ENCODE assay signal across 10 mouse cellular contexts in the genomic region with DNA sequence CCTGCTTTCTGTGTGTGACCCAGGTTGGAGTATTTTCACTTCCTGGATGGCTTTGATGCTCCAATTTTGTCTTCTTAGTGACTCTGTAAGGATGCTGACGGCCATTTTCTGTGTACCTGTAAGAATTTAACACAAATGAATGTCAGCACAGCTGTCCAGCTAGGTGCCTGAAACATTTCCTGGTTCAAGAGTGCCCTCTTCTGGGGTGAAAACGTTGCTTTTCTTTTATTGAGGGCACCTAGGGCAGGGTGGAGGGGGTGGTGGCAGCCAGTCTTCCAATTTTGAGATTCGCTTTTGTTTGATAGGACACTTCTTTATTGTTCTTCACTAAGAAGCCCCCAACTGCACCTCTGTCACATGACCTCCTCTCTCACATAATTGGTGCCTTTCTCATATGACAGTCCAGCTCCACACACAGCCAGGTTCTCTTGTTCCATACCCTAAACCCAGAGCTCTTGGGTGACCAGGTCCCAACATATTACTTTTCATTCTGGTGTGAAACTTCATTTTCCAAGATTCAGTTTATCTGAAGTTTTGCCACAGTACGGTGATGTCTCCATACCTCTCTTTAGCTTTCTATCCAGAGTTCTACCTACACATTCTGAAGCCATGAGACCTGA.
A peak's percentile ranks its signal among the peaks of the same experiment; 100 is the strongest.
DNase-seq lines count a peak whose midpoint lies in the region; ATAC-seq and TF ChIP-seq lines count a peak whose summit lies in the region.
"Had no signal": no experiment of that assay in that cellular context is flagged by ENCODE, and none has a peak within 500 bp of the region (broad histone marks: within the 10 kb centered on the region; RNA-seq: fewer than 3 reads in every experiment).

No protein-coding gene starts in this region.

- H3K27me3 ChIP-seq in heart, adult 2 months (ENCODE audit: control insufficient read depth, insufficient read depth, low read length): no peaks in the 10 kb centered on the region
- no peaks in the 10 kb centered on the region for H3K27me3 ChIP-seq in heart, embryonic 12.5 days (replicated peaks)
- no peaks in the 10 kb centered on the region for H3K27me3 ChIP-seq in embryonic facial prominence, embryonic 14.5 days (replicated peaks; ENCODE audit: control insufficient read depth, insufficient read depth, low read length)
- H3K27me3 ChIP-seq: megakaryocyte, embryonic 14.5 days had no signal

- H3K9me3 ChIP-seq in heart, embryonic 12.5 days (replicated peaks): no peaks in the 10 kb centered on the region
- no peaks in the 10 kb centered on the region for H3K9me3 ChIP-seq in embryonic facial prominence, embryonic 14.5 days (ENCODE audit: control insufficient read depth, low read length)
- H3K9me3 ChIP-seq: G1E had no signal

- 41% methylated on average over 4 of the region's 4 CpGs for WGBS in heart, adult 2 months
- 50% methylated on average over 4 of the region's 4 CpGs for whole genome bisulfite sequencing in heart, embryonic 12.5 days
- WGBS in embryonic facial prominence, embryonic 14.5 days: 34% methylated on average over 4 of the region's 4 CpGs

- no peak overlapping the region for H3K27ac ChIP-seq in heart, adult 2 months
- H3K27ac ChIP-seq in heart, embryonic 12.5 days (ENCODE audit: poor library complexity, severe bottlenecking): no peak overlapping the region
- H3K27ac ChIP-seq in embryonic facial prominence, embryonic 14.5 days (replicated peaks; ENCODE audit: low read depth, low read length): no peak overlapping the region

- ATAC-seq in heart, embryonic 12.5 days (ENCODE audit: insufficient number of reproducible peaks, low FRiP score): no peak
- ATAC-seq in embryonic facial prominence, embryonic 14.5 days (ENCODE audit: low read depth): no peak

- H3K9ac ChIP-seq in heart, adult 2 months (ENCODE audit: low read depth, low read length): no peak overlapping the region
- H3K9ac ChIP-seq in heart, embryonic 12.5 days: no peak overlapping the region
- no peak overlapping the region for H3K9ac ChIP-seq in embryonic facial prominence, embryonic 14.5 days (ENCODE audit: low read depth, low read length)

- H3K4me1 ChIP-seq in heart, adult 2 months (ENCODE audit: control insufficient read depth, insufficient read depth, low read length): no peaks in the 10 kb centered on the region
- no peaks in the 10 kb centered on the region for H3K4me1 ChIP-seq in heart, embryonic 12.5 days (replicated peaks)
- H3K4me1 ChIP-seq in embryonic facial prominence, embryonic 14.5 days (ENCODE audit: control insufficient read depth, insufficient read depth, low read length): 0 out of 2 replicates have a peak, but pooled peaks cover 4% of the 10 kb centered on the region
- H3K4me1 ChIP-seq: megakaryocyte, embryonic 14.5 days had no signal

- no peak overlapping the region for H3K4me2 ChIP-seq in heart, embryonic 12.5 days
- no peak overlapping the region for H3K4me2 ChIP-seq in embryonic facial prominence, embryonic 14.5 days (ENCODE audit: low read depth, low read length)

- TF ChIP-seq POLR2A in heart, adult 2 months (IDR thresholded peaks at IDR 0.05; ENCODE audit: insufficient read depth, low read depth, low read length): no peak

- TF ChIP-seq CTCF in heart, adult 2 months (IDR thresholded peaks at IDR 0.05): peak; percentile 71

- no peaks in the 10 kb centered on the region for H3K36me3 ChIP-seq in heart, adult 2 months (ENCODE audit: control insufficient read depth, insufficient read depth, low read length)
- no peaks in the 10 kb centered on the region for H3K36me3 ChIP-seq in heart, embryonic 12.5 days
- H3K36me3 ChIP-seq in embryonic facial prominence, embryonic 14.5 days (ENCODE audit: control insufficient read depth, insufficient read depth, low read length): no peaks in the 10 kb centered on the region
- H3K36me3 ChIP-seq: G1E had no signal

- no peak for TF ChIP-seq EP300 in heart, adult 2 months (IDR thresholded peaks at IDR 0.05; ENCODE audit: insufficient read depth, low read depth, low read length)

- DNase-seq in heart, adult 2 months: peak; percentile 18 to 26
- peak; percentile 72 for DNase-seq in adrenal gland, postnatal 10 days
- peak; percentile 81 for DNase-seq in embryonic facial prominence, embryonic 14.5 days (ENCODE audit: low spot score)
- peak; percentile 86 for DNase-seq in kidney, adult 9 months
- peak; percentile 64 for DNase-seq in lung, postnatal 10 days
- DNase-seq in right cerebral cortex, postnatal 4 days: peak; percentile 16
- no peak for DNase-seq in thymus, adult 18-20 months

- intact Hi-C loops in heart, adult 2 months (cut with DNase I): loop anchor here (2.0 to 5.0 kb wide), 4 partner anchors 209 to 901 kb away; no protein-coding TSS in a partner anchor

- H3K79me2 ChIP-seq in heart, adult 2 months (replicated peaks; ENCODE audit: control insufficient read depth, insufficient read depth, low read length): no peaks in the 10 kb centered on the region

- no peak overlapping the region for H3K4me3 ChIP-seq in heart, adult 2 months
- H3K4me3 ChIP-seq in heart, embryonic 12.5 days: no peak overlapping the region
- H3K4me3 ChIP-seq in embryonic facial prominence, embryonic 14.5 days (ENCODE audit: low read depth, low read length): no peak overlapping the region
- H3K4me3 ChIP-seq: megakaryocyte, embryonic 14.5 days had no signal

Comparison
In these comparisons a context has a peak if more than half of its experiments do, and no peak if none do; other contexts are left out.
1. DNase-seq: peak in heart, adult 2 months (2 of 2), adrenal gland, postnatal 10 days (single experiment), embryonic facial prominence, embryonic 14.5 days (single experiment), kidney, adult 9 months (single experiment), lung, postnatal 10 days (single experiment) and right cerebral cortex, postnatal 4 days (single experiment); none in thymus, adult 18-20 months (0 of 2).